In the genomic region with DNA sequence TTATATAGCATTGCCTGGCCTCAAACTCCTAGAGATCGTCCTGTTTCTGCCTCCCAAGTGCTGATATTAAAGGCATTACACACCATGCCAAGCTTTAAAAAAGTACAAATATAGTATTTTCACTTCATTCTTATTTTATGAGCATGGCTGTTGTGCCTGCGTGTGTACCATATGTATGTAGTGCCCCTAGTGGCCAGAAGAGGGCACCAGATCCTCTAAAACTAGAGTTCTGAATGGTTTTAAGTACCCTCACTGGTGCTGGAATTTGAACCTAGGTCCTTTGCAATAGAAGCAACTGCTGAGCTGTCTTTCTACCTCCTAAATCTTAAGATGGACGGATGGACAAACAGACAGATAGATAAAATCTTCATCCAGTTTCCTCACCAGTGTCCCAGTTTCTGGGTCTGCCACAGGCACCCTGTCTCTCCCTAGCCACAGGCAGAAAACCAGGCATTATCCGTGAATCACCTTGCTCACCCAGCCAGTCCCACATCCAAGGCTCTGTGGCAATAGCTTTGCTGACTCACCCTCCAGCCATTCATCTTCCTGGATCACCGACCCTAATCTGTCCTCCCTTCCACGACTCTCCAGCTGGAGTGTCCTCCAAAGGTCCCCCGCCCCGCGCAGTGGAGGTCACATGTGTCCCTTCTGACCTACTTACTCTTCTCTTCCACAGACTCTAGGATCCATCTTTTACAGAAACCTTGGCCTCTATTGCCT, we compare ENCODE assay signal across 10 mouse cellular contexts. TPM values are rescaled to one million over a fixed set of nuclear protein-coding genes. Genes with fewer than 3 reads are reported as not detected.
DNase-seq lines count a peak whose midpoint lies in the region; ATAC-seq and TF ChIP-seq lines count a peak whose summit lies in the region.
"Had no signal": no experiment of that assay in that cellular context is flagged by ENCODE, and none has a peak within 500 bp of the region (broad histone marks: within the 10 kb centered on the region; RNA-seq: fewer than 3 reads in every experiment).

No protein-coding gene starts in this region.

- WGBS in limb, embryonic 15.5 days, result 71% methylated on average over 9 of the region's 9 CpGs
- 85% methylated on average over 9 of the region's 9 CpGs for WGBS in forebrain, embryonic 13.5 days
- WGBS in cerebellum, adult 2 months, result 82% methylated on average over 9 of the region's 9 CpGs

- peak; percentile 65 for DNase-seq in CD4-positive, CD25-positive, alpha-beta regulatory T cell, adult 2 months (ENCODE audit: low read depth, low spot score)
- peak; percentile 68 for DNase-seq in 416B (ENCODE audit: low read depth)
- DNase-seq in adrenal gland, postnatal 25 days, result peak; percentile 83
- DNase-seq in thymus, postnatal 0 days (ENCODE audit: low spot score), result peak; percentile 58
- no peak for DNase-seq in cerebellum, adult 2 months

- no peak; the same call in 1 of the 2 replicates for TF ChIP-seq CTCF in cerebellum, adult 2 months (IDR thresholded peaks at IDR 0.05; ENCODE audit: borderline replicate concordance, insufficient read depth, low read depth, low read length)

- no peaks in the 10 kb centered on the region for H3K36me3 ChIP-seq in limb, embryonic 15.5 days
- H3K36me3 ChIP-seq in forebrain, embryonic 13.5 days (ENCODE audit: poor library complexity, severe bottlenecking), result 0 out of 2 replicates have a peak, but pooled peaks cover 4% of the 10 kb centered on the region
- H3K36me3 ChIP-seq: heart, embryonic 15.5 days; neural tube, embryonic 12.5 days had no signal

- H3K9ac ChIP-seq in limb, embryonic 15.5 days, result no peak overlapping the region
- H3K9ac ChIP-seq in forebrain, embryonic 13.5 days, result no peak overlapping the region
- H3K9ac ChIP-seq: heart, embryonic 15.5 days; neural tube, embryonic 12.5 days had no signal

- H3K4me1 ChIP-seq in limb, embryonic 15.5 days, result peaks cover 5% of the 10 kb centered on the region; the same call in 1 of the 2 replicates
- H3K4me1 ChIP-seq in forebrain, embryonic 13.5 days, result no peaks in the 10 kb centered on the region
- H3K4me1 ChIP-seq in cerebellum, adult 2 months (ENCODE audit: control insufficient read depth, insufficient read depth, low read length), result no peaks in the 10 kb centered on the region
- H3K4me1 ChIP-seq: heart, embryonic 15.5 days; neural tube, embryonic 12.5 days had no signal

- no peak for ATAC-seq in CD4-positive, CD25-positive, alpha-beta regulatory T cell, adult 4 months
- ATAC-seq in limb, embryonic 15.5 days (ENCODE audit: insufficient number of reproducible peaks, low FRiP score, low TSS enrichment, low read depth), result 0 out of 2 replicates have a peak, but pooled peaks have one; percentile 13
- no peak for ATAC-seq in forebrain, embryonic 13.5 days

- TF ChIP-seq POLR2A in cerebellum, adult 2 months (IDR thresholded peaks at IDR 0.05; ENCODE audit: borderline replicate concordance, insufficient read depth, low read length), result no peak

- H3K27me3 ChIP-seq in limb, embryonic 15.5 days, result no peaks in the 10 kb centered on the region
- H3K27me3 ChIP-seq in forebrain, embryonic 13.5 days, result no peaks in the 10 kb centered on the region
- no peaks in the 10 kb centered on the region for H3K27me3 ChIP-seq in cerebellum, adult 2 months (ENCODE audit: control insufficient read depth, insufficient read depth, low read length)
- H3K27me3 ChIP-seq: heart, embryonic 15.5 days; neural tube, embryonic 12.5 days had no signal

- peak overlapping the region; percentile 22; the same call in 1 of the 2 replicates for H3K27ac ChIP-seq in limb, embryonic 15.5 days
- no peak overlapping the region for H3K27ac ChIP-seq in forebrain, embryonic 13.5 days
- H3K27ac ChIP-seq in cerebellum, adult 2 months (ENCODE audit: insufficient read depth, low read length), result no peak overlapping the region
- H3K27ac ChIP-seq: heart, embryonic 15.5 days; neural tube, embryonic 12.5 days had no signal

- H3K4me3 ChIP-seq in limb, embryonic 15.5 days, result no peak overlapping the region
- no peak overlapping the region for H3K4me3 ChIP-seq in forebrain, embryonic 13.5 days
- no peak overlapping the region for H3K4me3 ChIP-seq in cerebellum, adult 2 months (replicated peaks; ENCODE audit: insufficient read depth, low read depth, low read length)
- H3K4me3 ChIP-seq: heart, embryonic 15.5 days; neural tube, embryonic 12.5 days had no signal

- H3K4me2 ChIP-seq in limb, embryonic 15.5 days, result no peak overlapping the region
- no peak overlapping the region for H3K4me2 ChIP-seq in forebrain, embryonic 13.5 days
- H3K4me2 ChIP-seq: heart, embryonic 15.5 days; neural tube, embryonic 12.5 days had no signal

- H3K9me3 ChIP-seq in limb, embryonic 15.5 days, result no peaks in the 10 kb centered on the region
- H3K9me3 ChIP-seq in forebrain, embryonic 13.5 days (replicated peaks), result peaks cover 6% of the 10 kb centered on the region; the same call in 1 of the 2 replicates
- H3K9me3 ChIP-seq: heart, embryonic 15.5 days had no signal

RNA-seq across cellular contexts. Expression of gene Pnpla1, which starts 2.9 kb away (rescaled TPM):
- not detected for polyA plus RNA-seq in CD4-positive, CD25-positive, alpha-beta regulatory T cell, adult 4 months (2017; shearing (Covaris generic))
- total RNA-seq in adrenal gland, postnatal 25 days (2021), result 0.09 TPM in 1 of 2 replicates, not detected in the other
- 13.8 and 14.1 TPM in 2 replicates for polyA plus RNA-seq in limb, embryonic 15.5 days (2015; fragmentation: Nextera tagmentation; extraction: Ambion mirVana)
- 0.10 TPM in 1 of 2 replicates, not detected in the other for polyA plus RNA-seq in thymus, postnatal 0 days (2015; fragmentation: Nextera tagmentation; extraction: Ambion mirVana)
- not detected in 2 replicates for polyA plus RNA-seq in forebrain, embryonic 13.5 days (2015; fragmentation: Nextera tagmentation; extraction: Ambion mirVana)
- 0.03 and 0.05 TPM in 2 replicates for polyA plus RNA-seq in cerebellum, adult 2 months (2012; rRNA removed)
- polyA plus RNA-seq: heart, embryonic 15.5 days; neural tube, embryonic 12.5 days had no signal

RNA-seq across cellular contexts. Expression of gene Brpf3, which starts 54.4 kb away (rescaled TPM):
- polyA plus RNA-seq in CD4-positive, CD25-positive, alpha-beta regulatory T cell, adult 4 months (2017; shearing (Covaris generic)), result 1 to 10 TPM; 1.1 to 2.2 TPM
- 91.3 and 122 TPM in 2 replicates for total RNA-seq in adrenal gland, postnatal 25 days (2021)
- polyA plus RNA-seq in limb, embryonic 15.5 days (2015; fragmentation: Nextera tagmentation; extraction: Ambion mirVana), result 7.3 and 8.4 TPM in 2 replicates
- 6.2 and 8.6 TPM in 2 replicates for polyA plus RNA-seq in thymus, postnatal 0 days (2015; fragmentation: Nextera tagmentation; extraction: Ambion mirVana)
- 10.2 and 11.3 TPM in 2 replicates for polyA plus RNA-seq in forebrain, embryonic 13.5 days (2015; fragmentation: Nextera tagmentation; extraction: Ambion mirVana)
- polyA plus RNA-seq in cerebellum, adult 2 months (2012; rRNA removed), result 28.1 and 32.3 TPM in 2 replicates

RNA-seq across cellular contexts. Expression of gene 4930539E08Rik, which starts 59.8 kb away (rescaled TPM):
- polyA plus RNA-seq in CD4-positive, CD25-positive, alpha-beta regulatory T cell, adult 4 months (2017; shearing (Covaris generic)), result 1 to 10 TPM; 2.0 to 3.4 TPM
- not detected in 2 replicates for total RNA-seq in adrenal gland, postnatal 25 days (2021)
- polyA plus RNA-seq in limb, embryonic 15.5 days (2015; fragmentation: Nextera tagmentation; extraction: Ambion mirVana), result 0.22 and 0.27 TPM in 2 replicates
- polyA plus RNA-seq in thymus, postnatal 0 days (2015; fragmentation: Nextera tagmentation; extraction: Ambion mirVana), result 1.4 and 2.2 TPM in 2 replicates
- polyA plus RNA-seq in forebrain, embryonic 13.5 days (2015; fragmentation: Nextera tagmentation; extraction: Ambion mirVana), result 0.15 and 0.25 TPM in 2 replicates
- polyA plus RNA-seq in cerebellum, adult 2 months (2012; rRNA removed), result 0.36 and 0.74 TPM in 2 replicates

Comparison
In these comparisons a context has a peak if more than half of its experiments do, and no peak if none do; other contexts are left out.
1. DNase-seq: peak in CD4-positive, CD25-positive, alpha-beta regulatory T cell, adult 2 months (single experiment), 416B (single experiment), adrenal gland, postnatal 25 days (single experiment) and thymus, postnatal 0 days (single experiment); none in cerebellum, adult 2 months (0 of 2).
2. RNA of gene Pnpla1, which starts 2.9 kb away (polyA plus RNA-seq): 13.8 to 14.1 TPM in limb, embryonic 15.5 days; not detected in CD4-positive, CD25-positive, alpha-beta regulatory T cell, adult 4 months, 0.03 to 0.05 TPM in cerebellum, adult 2 months, 0.10 TPM in thymus, postnatal 0 days and not detected in forebrain, embryonic 13.5 days; every median in the first group is over 10 times any median in the second.